Mouse (Mus musculus) liver, embryonic 15.5 days (tissue): Measurements from ENCODE around the gene Dytn. TPM values are rescaled to one million over a fixed set of nuclear protein-coding genes. Genes with fewer than 3 reads are reported as not detected.

Experiments used
- ATAC-seq: fragments of 200-750 bp; cut with Nextera tagmentation; 2 replicates; pipeline ENCODE4 v1.8.0; 2017; ENCODE audit warnings: moderate number of reproducible peaks, mild to moderate bottlenecking, moderate library complexity; ENCODE audit not compliant: insufficient read depth
- H3K27ac ChIP-seq: fragments of 300-500 bp; sonication (generic); replicated peaks from 2 replicates; pipeline ENCODE4 v1.5.1; 2015; ENCODE audit warnings: mild to moderate bottlenecking, inconsistent platforms
- H3K27me3 ChIP-seq: fragments of 300-500 bp; sonication (generic); 2 replicates; pipeline ENCODE4 v1.6.1; 2015; ENCODE audit warnings: mild to moderate bottlenecking, inconsistent platforms
- H3K36me3 ChIP-seq: fragments of 300-500 bp; sonication (generic); replicated peaks from 2 replicates; pipeline ENCODE4 v1.6.1; 2015; ENCODE audit warnings: moderate library complexity, mild to moderate bottlenecking, inconsistent platforms
- H3K4me1 ChIP-seq: fragments of 300-500 bp; sonication (generic); replicated peaks from 2 replicates; pipeline ENCODE4 v1.6.1; 2015; ENCODE audit warnings: inconsistent platforms
- H3K4me2 ChIP-seq: fragments of 300-500 bp; sonication (generic); 2 replicates; pipeline ENCODE4 v1.6.1; 2015; ENCODE audit warnings: moderate library complexity, mild to moderate bottlenecking, inconsistent platforms
- H3K4me3 ChIP-seq: fragments of 300-500 bp; sonication (generic); replicated peaks from 2 replicates; pipeline ENCODE4 v1.5.1; 2015; ENCODE audit warnings: mild to moderate bottlenecking, inconsistent platforms
- H3K9ac ChIP-seq: fragments of 300-500 bp; sonication (generic); 2 replicates; pipeline ENCODE4 v1.6.1; 2015; ENCODE audit warnings: moderate library complexity, mild to moderate bottlenecking, inconsistent platforms
- H3K9me3 ChIP-seq: fragments of 300-500 bp; sonication (generic); replicated peaks from 2 replicates; pipeline ENCODE4 v1.6.1; 2016; ENCODE audit warnings: inconsistent platforms
- WGBS: fragments of 180-500 bp; shearing (Covaris S2); methylation state at CpG from one replicate; pipeline ENCODE4 v1.1.7; 2015; ENCODE audit warnings: mixed read lengths; ENCODE audit not compliant: insufficient replicate concordance; 5-methylcytosine and 5-hydroxymethylcytosine counted together
- polyA plus RNA-seq: library from polyadenylated mRNA; unstranded; fragments of >200 nt; fragmentation: Nextera tagmentation; extraction: Ambion mirVana; gene quantifications from 2 replicates; pipeline ENCODE4 v1.2.1, GENCODE M21; 2015

Dytn gene
- polyA plus RNA-seq, 1 experiment from 2014 or later, result not detected

GRCm38 (mm10) chr1:63576803-63577202 is 109.9 kb downstream of the Dytn start:
- 55% methylated on average over 5 of the region's 5 CpGs for WGBS
- H3K9ac ChIP-seq, result no peak overlapping the region
- no peak for ATAC-seq
- H3K36me3 ChIP-seq, result no peaks in the 10 kb centered on the region
- H3K4me1 ChIP-seq, result no peaks in the 10 kb centered on the region
- no peaks in the 10 kb centered on the region for H3K27me3 ChIP-seq
- no peak overlapping the region for H3K4me3 ChIP-seq
- no peaks in the 10 kb centered on the region for H3K9me3 ChIP-seq
- H3K4me2 ChIP-seq, result no peak overlapping the region
- H3K27ac ChIP-seq, result no peak overlapping the region

GRCm38 (mm10) chr1:63573864-63574611 is 112.7 kb downstream of the Dytn start:
- H3K4me3 ChIP-seq, result no peak overlapping the region
- H3K27me3 ChIP-seq, result no peaks in the 10 kb centered on the region
- no peak overlapping the region for H3K9ac ChIP-seq
- no peak for ATAC-seq
- no peak overlapping the region for H3K4me2 ChIP-seq
- H3K27ac ChIP-seq, result no peak overlapping the region
- no peaks in the 10 kb centered on the region for H3K9me3 ChIP-seq
- WGBS, result 56% methylated on average over 12 of the region's 12 CpGs
- H3K4me1 ChIP-seq, result no peaks in the 10 kb centered on the region
- H3K36me3 ChIP-seq, result no peaks in the 10 kb centered on the region

GRCm38 (mm10) chr1:63573432-63573831 is 113.3 kb downstream of the Dytn start:
- H3K9ac ChIP-seq, result no peak overlapping the region
- H3K27me3 ChIP-seq, result no peaks in the 10 kb centered on the region
- 59% methylated on average over 6 of the region's 6 CpGs for WGBS
- H3K27ac ChIP-seq, result no peak overlapping the region
- no peaks in the 10 kb centered on the region for H3K36me3 ChIP-seq
- no peak overlapping the region for H3K4me2 ChIP-seq
- no peak for ATAC-seq
- H3K4me1 ChIP-seq, result no peaks in the 10 kb centered on the region
- no peaks in the 10 kb centered on the region for H3K9me3 ChIP-seq
- no peak overlapping the region for H3K4me3 ChIP-seq

Other genes starting within 250 kb of the Dytn start
- gene Adam23, start 241.0 kb downstream of the Dytn start, polyA plus RNA-seq, result 0.33 and 0.90 TPM in 2 replicates
- gene Gm39653, start 71.0 kb downstream of the Dytn start, polyA plus RNA-seq, result not detected in 2 replicates
- not detected in 2 replicates for gene Mdh1b, start 43.4 kb upstream of the Dytn start, polyA plus RNA-seq
- 29.0 and 31.6 TPM in 2 replicates for gene Fastkd2, start 43.7 kb upstream of the Dytn start, polyA plus RNA-seq
- gene 4933402D24Rik, start 82.3 kb upstream of the Dytn start, polyA plus RNA-seq, result not detected in 2 replicates